In the genomic region with DNA sequence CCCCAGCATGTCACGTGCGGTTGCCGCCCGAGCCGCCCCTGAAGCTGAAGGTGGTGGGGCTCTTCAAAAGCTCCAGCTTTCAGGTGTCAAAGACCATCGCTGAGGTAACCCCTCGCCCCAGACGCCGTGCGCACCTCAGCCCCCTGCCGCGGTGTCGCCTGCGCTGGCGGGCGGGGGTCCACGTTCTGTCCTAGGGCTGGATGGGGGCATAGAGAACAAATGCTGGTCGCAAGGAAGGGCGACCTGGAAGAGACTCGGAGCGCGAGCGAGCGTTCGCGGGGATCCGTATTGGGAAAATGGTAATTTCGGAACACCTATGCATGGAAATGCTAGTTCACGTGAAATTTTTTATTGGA, we compare ENCODE assay signal across 8 mouse cellular contexts. TPM values are rescaled to one million over a fixed set of nuclear protein-coding genes. Genes with fewer than 3 reads are reported as not detected.
A peak's percentile ranks its signal among the peaks of the same experiment; 100 is the strongest.
DNase-seq lines count a peak whose midpoint lies in the region; ATAC-seq and TF ChIP-seq lines count a peak whose summit lies in the region.

No protein-coding gene starts in this region.

- in situ Hi-C loops in ES-E14 (cut with MboI; ENCODE audit: low sequenced_read_pairs in 2 of 2, unreplicated experiment in 2 of 2), result no loop called here

- peaks cover 6 to 17% of the 10 kb centered on the region in 2 experiments; a peak in 3 of 4 replicates for H3K4me1 ChIP-seq in heart, embryonic 14.5 days (ENCODE audit: control insufficient read depth in 2 of 2, insufficient read depth in 2 of 2, low read length in 2 of 2)
- peaks cover 4 to 9% of the 10 kb centered on the region in 2 experiments; a peak in 1 of 4 replicates for H3K4me1 ChIP-seq in ES-E14 (ENCODE audit: control insufficient read depth in 2 of 2, insufficient read depth in 2 of 2, low read length in 2 of 2, poor library complexity in 1 of 2)
- H3K4me1 ChIP-seq in forebrain, postnatal 0 days (ENCODE audit: insufficient read depth), result peaks cover 12% of the 10 kb centered on the region

- peaks cover 31% of the 10 kb centered on the region for H3K36me3 ChIP-seq in heart, embryonic 14.5 days (ENCODE audit: control insufficient read depth, insufficient read depth, low read length)
- peaks cover 29% of the 10 kb centered on the region for H3K36me3 ChIP-seq in ES-E14 (ENCODE audit: control insufficient read depth, insufficient read depth, low read length, poor library complexity, severe bottlenecking)
- H3K36me3 ChIP-seq in forebrain, postnatal 0 days (ENCODE audit: insufficient read depth), result peaks cover 18% of the 10 kb centered on the region
- H3K36me3 ChIP-seq in macrophage (ENCODE audit: inconsistent target), result peaks cover 25% of the 10 kb centered on the region

- ATAC-seq in heart, embryonic 14.5 days (ENCODE audit: insufficient number of reproducible peaks, insufficient read depth, low FRiP score, low read depth), result no peak
- peak; percentile 49 for ATAC-seq in forebrain, postnatal 0 days

- no peaks in the 10 kb centered on the region for H3K9me3 ChIP-seq in heart, embryonic 14.5 days (ENCODE audit: control insufficient read depth, low read length)
- no peaks in the 10 kb centered on the region for H3K9me3 ChIP-seq in ES-E14 (ENCODE audit: control insufficient read depth, insufficient read depth, low read depth, low read length)
- H3K9me3 ChIP-seq in forebrain, postnatal 0 days (ENCODE audit: low read length), result no peaks in the 10 kb centered on the region

- peak overlapping the region; percentile 78 for H3K9ac ChIP-seq in heart, embryonic 14.5 days (ENCODE audit: low read length)
- peak overlapping the region; percentile 38 for H3K9ac ChIP-seq in ES-E14 (ENCODE audit: insufficient read depth, low read depth, low read length, poor library complexity, severe bottlenecking)
- H3K9ac ChIP-seq in forebrain, postnatal 0 days, result peak overlapping the region; percentile 69

- H3K27ac ChIP-seq in heart, embryonic 14.5 days (replicated peaks in 1 of 2; ENCODE audit: control insufficient read depth in 1 of 2, insufficient read depth in 1 of 2, low read depth in 2 of 2, low read length in 2 of 2), result no peak overlapping the region
- H3K27ac ChIP-seq in ES-E14 (ENCODE audit: insufficient read depth, low read depth, low read length, poor library complexity, severe bottlenecking) (no peak overlapping the region), macrophage (no peak overlapping the region)
- H3K27ac ChIP-seq in forebrain, postnatal 0 days (ENCODE audit: low read depth, low read length), result peak overlapping the region; percentile 35

- H3K27me3 ChIP-seq in heart, embryonic 14.5 days (ENCODE audit: control insufficient read depth, insufficient read depth, low read length), result no peaks in the 10 kb centered on the region
- H3K27me3 ChIP-seq in forebrain, postnatal 0 days (ENCODE audit: insufficient read depth, low read length), result no peaks in the 10 kb centered on the region

- peak overlapping the region; percentile 54 to 62 for H3K4me3 ChIP-seq in heart, embryonic 14.5 days (ENCODE audit: control insufficient read depth in 1 of 2, insufficient read depth in 1 of 2, low read depth in 1 of 2, low read length in 2 of 2)
- peak overlapping the region; percentile 74 to 78 for H3K4me3 ChIP-seq in ES-E14 (ENCODE audit: insufficient read depth in 1 of 2, low read depth in 1 of 2, low read length in 2 of 2, poor library complexity in 1 of 2, severe bottlenecking in 1 of 2)
- peak overlapping the region; percentile 77 for H3K4me3 ChIP-seq in forebrain, postnatal 0 days (ENCODE audit: low read depth, low read length)
- peak overlapping the region; percentile 52 for H3K4me3 ChIP-seq in macrophage (ENCODE audit: inconsistent target)

- peak overlapping the region; percentile 100 for H3K4me2 ChIP-seq in heart, embryonic 14.5 days (ENCODE audit: low read length)
- peak overlapping the region; percentile 96 for H3K4me2 ChIP-seq in forebrain, postnatal 0 days (ENCODE audit: low read depth)

- no peak for DNase-seq in heart, postnatal 36 days
- DNase-seq in ES-E14 (ENCODE audit: low read depth, low spot score), result no peak
- DNase-seq in forebrain, postnatal 0 days, result no peak
- DNase-seq in cerebellum, postnatal 10 days, result no peak
- no peak for DNase-seq in adrenal gland, postnatal 10 days
- no peak for DNase-seq in gastrocnemius, adult 18-20 months (ENCODE audit: low spot score)

- intact Hi-C loops in heart, postnatal 36 days (cut with DNase I), result no loop called here

- H3K79me2 ChIP-seq in macrophage (ENCODE audit: inconsistent target), result no peaks in the 10 kb centered on the region

- no peak for TF ChIP-seq CTCF in forebrain, postnatal 0 days (IDR thresholded peaks at IDR 0.05; ENCODE audit: low read depth)

- WGBS in heart, embryonic 14.5 days, result under 1% methylated on average over 29 of the region's 29 CpGs
- 1% methylated on average over 29 of the region's 29 CpGs for WGBS in forebrain, postnatal 0 days
- WGBS in macrophage (ENCODE audit: missing documents), result 1% methylated on average over 29 of the region's 29 CpGs

RNA-seq across cellular contexts. Expression of a gene that starts 0.3 kb away (rescaled TPM):
- 1.8 and 2.3 TPM in 2 replicates for polyA plus RNA-seq in heart, embryonic 14.5 days (2014; fragmentation: Nextera tagmentation; extraction: Ambion mirVana)
- 1 to 10 TPM; 1.2 to 1.8 TPM for total RNA-seq in heart, postnatal 36 days (2021)
- 0.53 TPM in 1 of 2 replicates, not detected in the other for total RNA-seq in ES-E14 (2012; rRNA removed)
- total RNA-seq in forebrain, postnatal 0 days (2014; rRNA removed), result 0.81 and 1.9 TPM in 2 replicates
- 4.7 and 8.7 TPM in 2 replicates for polyA plus RNA-seq in forebrain, postnatal 0 days (2015; fragmentation: Nextera tagmentation; extraction: Ambion mirVana)
- total RNA-seq in macrophage (2018; cell fraction: chromatin; rRNA removed), result 1 to 10 TPM in 10 of 26 experiments, not detected in 16; 1.2 to 4.2 (median 2.4) TPM
- total RNA-seq in macrophage (2018; cell fraction: cytosol; rRNA removed), result under 1 TPM in 8 of 26 experiments, not detected in 18; 0.10 to 0.41 (median 0.20) TPM
- 1 to 10 TPM in 7 of 26 experiments, under 1 TPM in 1, not detected in 18; 0.89 to 1.7 (median 1.1) TPM for total RNA-seq in macrophage (2018; cell fraction: nucleus; rRNA removed)
- polyA plus RNA-seq in macrophage (2018), result 0.22 TPM in 1 of 3 replicates, not detected in the others
- total RNA-seq in adrenal gland, postnatal 10 days (2021), result 1 to 10 TPM in 1 of 2 experiments, under 1 TPM in 1; 0.33 to 1.1 TPM
- not detected for total RNA-seq in gastrocnemius, adult 18-20 months (2021)

RNA-seq across cellular contexts. Expression of a gene that starts 0.3 kb away (rescaled TPM):
- 51.1 and 54.0 TPM in 2 replicates for polyA plus RNA-seq in heart, embryonic 14.5 days (2014; fragmentation: Nextera tagmentation; extraction: Ambion mirVana)
- 10 to 100 TPM; 42.8 to 45.3 TPM for total RNA-seq in heart, postnatal 36 days (2021)
- 31.7 and 54.8 TPM in 2 replicates for total RNA-seq in ES-E14 (2012; rRNA removed)
- total RNA-seq in forebrain, postnatal 0 days (2014; rRNA removed), result 27.7 and 42.9 TPM in 2 replicates
- polyA plus RNA-seq in forebrain, postnatal 0 days (2015; fragmentation: Nextera tagmentation; extraction: Ambion mirVana), result 37.1 and 43.9 TPM in 2 replicates
- total RNA-seq in macrophage (2018; cell fraction: chromatin; rRNA removed), result 10 to 100 TPM in 20 of 26 experiments, 1 to 10 TPM in 6; 3.5 to 67.7 (median 19.5) TPM
- total RNA-seq in macrophage (2018; cell fraction: cytosol; rRNA removed), result 10 to 100 TPM in 13 of 26 experiments, 1 to 10 TPM in 13; 5.1 to 18.5 (median 10.0) TPM
- total RNA-seq in macrophage (2018; cell fraction: nucleus; rRNA removed), result 10 to 100 TPM in 18 of 26 experiments, 1 to 10 TPM in 8; 4.3 to 52.9 (median 18.6) TPM
- polyA plus RNA-seq in macrophage (2018), result 10.3 to 23.3 TPM (median 12.1 TPM) in 3 replicates
- total RNA-seq in adrenal gland, postnatal 10 days (2021), result 10 to 100 TPM; 23.6 to 29.0 TPM
- 1 to 10 TPM; 9.2 to 9.9 TPM for total RNA-seq in gastrocnemius, adult 18-20 months (2021)

RNA-seq across cellular contexts. Expression of a gene that starts 14.4 kb away (rescaled TPM):
- 31.8 and 32.1 TPM in 2 replicates for polyA plus RNA-seq in heart, embryonic 14.5 days (2014; fragmentation: Nextera tagmentation; extraction: Ambion mirVana)
- 10 to 100 TPM; 14.5 to 15.8 TPM for total RNA-seq in heart, postnatal 36 days (2021)
- total RNA-seq in ES-E14 (2012; rRNA removed), result 35.3 and 54.7 TPM in 2 replicates
- total RNA-seq in forebrain, postnatal 0 days (2014; rRNA removed), result 37.2 and 40.0 TPM in 2 replicates
- 29.8 and 32.1 TPM in 2 replicates for polyA plus RNA-seq in forebrain, postnatal 0 days (2015; fragmentation: Nextera tagmentation; extraction: Ambion mirVana)
- 100 to 1,000 TPM in 8 of 26 experiments, 10 to 100 TPM in 17, 1 to 10 TPM in 1; 7.5 to 233 (median 40.5) TPM for total RNA-seq in macrophage (2018; cell fraction: chromatin; rRNA removed)
- total RNA-seq in macrophage (2018; cell fraction: cytosol; rRNA removed), result 10 to 100 TPM in 15 of 26 experiments, 1 to 10 TPM in 11; 7.0 to 54.9 (median 20.1) TPM
- 100 to 1,000 TPM in 6 of 26 experiments, 10 to 100 TPM in 19, 1 to 10 TPM in 1; 6.0 to 163 (median 23.2) TPM for total RNA-seq in macrophage (2018; cell fraction: nucleus; rRNA removed)
- polyA plus RNA-seq in macrophage (2018), result 19.5 to 33.8 TPM (median 31.3 TPM) in 3 replicates
- total RNA-seq in adrenal gland, postnatal 10 days (2021), result 10 to 100 TPM; 15.2 to 19.0 TPM
- 1 to 10 TPM; 4.0 to 7.8 TPM for total RNA-seq in gastrocnemius, adult 18-20 months (2021)

RNA-seq across cellular contexts. Expression of a gene that starts 28.7 kb away (rescaled TPM):
- polyA plus RNA-seq in heart, embryonic 14.5 days (2014; fragmentation: Nextera tagmentation; extraction: Ambion mirVana), result 220 and 225 TPM in 2 replicates
- total RNA-seq in heart, postnatal 36 days (2021), result 100 to 1,000 TPM; 144 to 145 TPM
- 112 and 127 TPM in 2 replicates for total RNA-seq in ES-E14 (2012; rRNA removed)
- total RNA-seq in forebrain, postnatal 0 days (2014; rRNA removed), result 23.1 and 32.3 TPM in 2 replicates
- polyA plus RNA-seq in forebrain, postnatal 0 days (2015; fragmentation: Nextera tagmentation; extraction: Ambion mirVana), result 40.5 and 48.8 TPM in 2 replicates
- 100 to 1,000 TPM in 13 of 26 experiments, 10 to 100 TPM in 13; 29.9 to 322 (median 102) TPM for total RNA-seq in macrophage (2018; cell fraction: chromatin; rRNA removed)
- 100 to 1,000 TPM; 163 to 271 (median 202) TPM for total RNA-seq in macrophage (2018; cell fraction: cytosol; rRNA removed)
- 100 to 1,000 TPM in 25 of 26 experiments, 10 to 100 TPM in 1; 93.8 to 340 (median 200) TPM for total RNA-seq in macrophage (2018; cell fraction: nucleus; rRNA removed)
- polyA plus RNA-seq in macrophage (2018), result 204 to 235 TPM (median 225 TPM) in 3 replicates
- 100 to 1,000 TPM; 181 to 183 TPM for total RNA-seq in adrenal gland, postnatal 10 days (2021)
- 100 to 1,000 TPM; 145 to 153 TPM for total RNA-seq in gastrocnemius, adult 18-20 months (2021)

RNA-seq across cellular contexts. Expression of a gene that starts 40.3 kb away (rescaled TPM):
- polyA plus RNA-seq in heart, embryonic 14.5 days (2014; fragmentation: Nextera tagmentation; extraction: Ambion mirVana), result 11.7 and 12.7 TPM in 2 replicates
- 1 to 10 TPM; 8.6 to 8.9 TPM for total RNA-seq in heart, postnatal 36 days (2021)
- total RNA-seq in ES-E14 (2012; rRNA removed), result 11.9 and 12.7 TPM in 2 replicates
- 20.7 and 29.9 TPM in 2 replicates for total RNA-seq in forebrain, postnatal 0 days (2014; rRNA removed)
- 13.2 and 15.5 TPM in 2 replicates for polyA plus RNA-seq in forebrain, postnatal 0 days (2015; fragmentation: Nextera tagmentation; extraction: Ambion mirVana)
- total RNA-seq in macrophage (2018; cell fraction: chromatin; rRNA removed), result 10 to 100 TPM; 16.1 to 68.9 (median 32.0) TPM
- 10 to 100 TPM in 5 of 26 experiments, 1 to 10 TPM in 21; 5.3 to 11.9 (median 8.1) TPM for total RNA-seq in macrophage (2018; cell fraction: cytosol; rRNA removed)
- 10 to 100 TPM; 11.1 to 46.4 (median 18.2) TPM for total RNA-seq in macrophage (2018; cell fraction: nucleus; rRNA removed)
- 8.6 to 9.8 TPM (median 9.4 TPM) in 3 replicates for polyA plus RNA-seq in macrophage (2018)
- total RNA-seq in adrenal gland, postnatal 10 days (2021), result 10 to 100 TPM; 15.5 to 18.9 TPM
- total RNA-seq in gastrocnemius, adult 18-20 months (2021), result 1 to 10 TPM; 4.6 to 5.0 TPM
